9 mouse cellular contexts compared by ENCODE assay signal in genomic region chr6:72678631-72679030, GRCm38 (mm10).
A peak's percentile ranks its signal among the peaks of the same experiment; 100 is the strongest.
DNase-seq lines count a peak whose midpoint lies in the region; ATAC-seq lines count a peak whose summit lies in the region.
"Had no signal": no experiment of that assay in that cellular context is flagged by ENCODE, and none has a peak within 500 bp of the region (broad histone marks: within the 10 kb centered on the region; RNA-seq: fewer than 3 reads in every experiment).

No protein-coding gene starts in this region.

- no peak for DNase-seq in forebrain, embryonic 10.5 days (ENCODE audit: extremely low spot score, low spot score)
- DNase-seq in ovary, postnatal 14 days (ENCODE audit: low spot score): peak; percentile 53
- DNase-seq in ovary, postnatal 10 days (ENCODE audit: low spot score): no peak
- peak; percentile 62 for DNase-seq in limb, embryonic 11.5 days (ENCODE audit: low spot score)
- no peak for DNase-seq in cerebellum, adult 9-10 months
- no peak for DNase-seq in spleen, postnatal 4 days (ENCODE audit: low spot score in 2 of 2)
- DNase-seq in liver: no peak
- DNase-seq: heart, adult 18-20 months had no signal

- H3K4me3 ChIP-seq in forebrain, embryonic 10.5 days: peak overlapping the region; percentile 46; the same call in 1 of the 2 replicates
- H3K4me3 ChIP-seq in forebrain, embryonic 16.5 days (replicated peaks; ENCODE audit: low read length): no peak overlapping the region
- H3K4me3 ChIP-seq in limb, embryonic 11.5 days (ENCODE audit: low read depth, low read length): no peak overlapping the region

- H3K27ac ChIP-seq in forebrain, embryonic 10.5 days: peak overlapping the region; percentile 89
- H3K27ac ChIP-seq in forebrain, embryonic 16.5 days (ENCODE audit: low read length): no peak overlapping the region
- peak overlapping the region; percentile 93 for H3K27ac ChIP-seq in limb, embryonic 11.5 days (replicated peaks; ENCODE audit: low read depth, low read length)

- 12% methylated on average over 9 of the region's 9 CpGs for WGBS in forebrain, embryonic 10.5 days
- WGBS in forebrain, embryonic 16.5 days: 18% methylated on average over 9 of the region's 9 CpGs
- WGBS in limb, embryonic 11.5 days: 12% methylated on average over 9 of the region's 9 CpGs

- peaks cover 18% of the 10 kb centered on the region; the same call in 1 of the 2 replicates for H3K27me3 ChIP-seq in forebrain, embryonic 10.5 days (ENCODE audit: poor library complexity, severe bottlenecking)
- no peaks in the 10 kb centered on the region for H3K27me3 ChIP-seq in forebrain, embryonic 16.5 days (replicated peaks; ENCODE audit: control insufficient read depth, insufficient read depth, low read length)
- no peaks in the 10 kb centered on the region for H3K27me3 ChIP-seq in limb, embryonic 11.5 days (ENCODE audit: control insufficient read depth, insufficient read depth, low read length)

- ATAC-seq in forebrain, embryonic 16.5 days: no peak
- ATAC-seq in limb, embryonic 11.5 days (ENCODE audit: insufficient number of reproducible peaks, low FRiP score, low TSS enrichment, low read depth): peak; percentile 24; the same call in 1 of the 2 replicates

- H3K4me2 ChIP-seq in forebrain, embryonic 16.5 days (ENCODE audit: low read length): no peak overlapping the region
- H3K4me2 ChIP-seq in limb, embryonic 11.5 days (ENCODE audit: low read depth, severe bottlenecking): peak overlapping the region; percentile 18; the same call in 1 of the 2 replicates

- no peaks in the 10 kb centered on the region for H3K36me3 ChIP-seq in forebrain, embryonic 10.5 days (replicated peaks)
- no peaks in the 10 kb centered on the region for H3K36me3 ChIP-seq in forebrain, embryonic 16.5 days (ENCODE audit: control insufficient read depth, insufficient read depth)
- H3K36me3 ChIP-seq in limb, embryonic 11.5 days (ENCODE audit: control insufficient read depth, insufficient read depth, low read length): no peaks in the 10 kb centered on the region

- H3K9me3 ChIP-seq in forebrain, embryonic 10.5 days: no peaks in the 10 kb centered on the region
- no peaks in the 10 kb centered on the region for H3K9me3 ChIP-seq in forebrain, embryonic 16.5 days (ENCODE audit: control insufficient read depth, low read length)
- H3K9me3 ChIP-seq in limb, embryonic 11.5 days (ENCODE audit: control insufficient read depth, low read length): no peaks in the 10 kb centered on the region

- H3K9ac ChIP-seq in forebrain, embryonic 16.5 days (replicated peaks; ENCODE audit: low read depth, low read length): no peak overlapping the region
- H3K9ac ChIP-seq in limb, embryonic 11.5 days (ENCODE audit: low read length): no peak overlapping the region

- H3K4me1 ChIP-seq in forebrain, embryonic 10.5 days: peaks cover 85% of the 10 kb centered on the region
- H3K4me1 ChIP-seq in forebrain, embryonic 16.5 days (replicated peaks; ENCODE audit: control insufficient read depth, insufficient read depth, low read length): peaks cover 21% of the 10 kb centered on the region
- peaks cover 58% of the 10 kb centered on the region for H3K4me1 ChIP-seq in limb, embryonic 11.5 days (ENCODE audit: control insufficient read depth, insufficient read depth, low read length)

Comparison
In these comparisons a context has a peak if more than half of its experiments do, and no peak if none do; other contexts are left out.
1. DNase-seq: peak in ovary, postnatal 14 days (single experiment) and limb, embryonic 11.5 days (single experiment); none in forebrain, embryonic 10.5 days (single experiment), ovary, postnatal 10 days (single experiment), cerebellum, adult 9-10 months (single experiment), spleen, postnatal 4 days (0 of 2) and liver (single experiment).